Mouse (Mus musculus): ENCODE measurements around the gene 1700037C18Rik.
A peak's percentile ranks its signal among the peaks of the same experiment; 100 is the strongest.

The 1700037C18Rik gene

GRCm38 (mm10) chr16:3908537-3909111 is at the start of gene 1700037C18Rik, which contains the start of gene Cluap1:
Gene 1700037C18Rik, minus strand, starts transcription at chr16:3908689.
Gene Cluap1, plus strand, starts transcription at chr16:3908801.
- DNase-seq (ENCODE audit: low read depth): peak; percentile 96

DNA sequence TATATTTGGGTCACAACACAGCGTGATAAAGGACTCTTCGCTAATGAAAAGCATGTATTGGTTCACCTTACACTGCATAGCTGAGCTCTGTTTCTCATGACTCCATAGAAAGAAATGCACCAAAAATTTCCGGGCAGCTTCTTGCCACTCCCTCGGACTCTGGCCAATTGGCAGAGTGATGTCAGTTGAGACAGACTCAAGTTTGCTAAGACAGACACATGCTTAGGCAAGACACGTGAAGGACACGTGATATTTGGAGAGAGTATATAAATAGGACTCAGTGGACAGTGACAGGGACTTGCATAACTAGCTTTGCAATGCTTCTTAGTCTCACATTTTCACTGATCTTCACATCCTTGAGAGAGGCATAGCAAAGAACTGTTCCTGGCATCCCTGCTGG is 47.9 kb upstream of the 1700037C18Rik start:
- peak; percentile 97 for DNase-seq (ENCODE audit: low read depth)

DNA sequence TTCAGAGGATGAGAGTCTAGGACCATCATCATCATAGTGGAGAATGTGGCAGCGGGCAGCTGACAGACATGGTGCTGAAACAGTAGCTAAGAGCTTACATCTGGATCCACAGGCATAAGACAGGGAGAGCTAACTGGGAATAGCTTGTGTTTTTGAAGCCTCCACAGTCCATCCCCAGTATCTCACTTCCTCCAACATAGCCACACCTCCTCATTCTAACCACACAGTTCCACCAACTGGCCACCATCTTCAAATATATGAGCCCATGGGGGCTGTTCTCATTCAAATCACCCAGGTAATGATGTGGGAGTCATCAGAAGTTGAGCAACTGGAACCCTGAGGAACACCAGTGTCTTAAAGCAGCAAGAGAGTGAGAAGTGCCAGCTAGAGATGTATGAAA is 42.7 kb upstream of the 1700037C18Rik start:
- no peak for DNase-seq (ENCODE audit: low read depth)

GRCm38 (mm10) chr16:3934701-3935100 is 26.2 kb upstream of the 1700037C18Rik start:
- DNase-seq (ENCODE audit: low read depth): no peak

DNA sequence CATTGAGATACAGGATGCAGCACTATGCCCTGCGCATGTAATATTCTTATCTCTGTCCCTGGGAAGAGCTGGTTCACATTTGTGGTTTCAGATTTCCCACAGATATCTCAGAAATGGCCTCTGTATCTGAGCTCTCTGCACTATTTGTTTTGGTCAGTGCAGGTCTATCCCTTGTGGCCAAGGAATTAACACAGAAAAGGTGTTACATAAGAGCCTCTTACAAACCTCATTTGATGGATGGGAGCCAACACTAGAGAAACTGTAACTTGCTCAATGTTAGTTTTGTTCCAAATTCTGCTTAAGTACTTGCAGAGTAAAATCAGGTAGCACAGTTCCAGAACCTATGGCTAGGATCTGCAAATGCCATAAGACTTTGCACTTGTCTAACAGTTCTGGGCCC is 25.6 kb upstream of the 1700037C18Rik start:
- peak; percentile 80 for DNase-seq (ENCODE audit: low read depth)

- DNase-seq (ENCODE audit: low read depth): peak; percentile 56
Observed at GRCm38 (mm10) chr16:3933536-3933935, 25.0 kb upstream of the 1700037C18Rik start.

GRCm38 (mm10) chr16:3929151-3929550 is 20.7 kb upstream of the 1700037C18Rik start:
- no peak for DNase-seq (ENCODE audit: low read depth)

DNA sequence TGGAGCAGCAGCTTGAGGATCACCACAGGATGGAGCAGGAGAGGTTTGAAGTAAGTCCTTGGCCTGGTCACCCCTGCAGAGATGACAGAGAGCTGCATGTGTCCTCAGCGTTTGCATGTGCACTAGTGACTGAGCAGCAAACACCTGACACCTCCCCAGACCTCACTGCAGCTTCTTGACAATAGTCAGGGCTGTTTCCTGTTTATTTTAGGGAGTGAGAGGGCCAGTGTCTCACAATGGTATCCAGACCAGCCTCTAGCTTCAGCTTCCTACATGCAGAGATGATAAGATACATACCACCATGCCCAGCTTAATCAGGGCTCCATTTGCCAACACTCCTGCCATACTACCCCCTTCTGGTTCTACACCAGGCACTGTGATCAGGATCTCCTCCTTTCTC is 20.1 kb upstream of the 1700037C18Rik start:
- DNase-seq (ENCODE audit: low read depth): no peak

- peak; percentile 88 for DNase-seq (ENCODE audit: low read depth)
Observed at GRCm38 (mm10) chr16:3923966-3924365, 15.5 kb upstream of the 1700037C18Rik start.

DNA sequence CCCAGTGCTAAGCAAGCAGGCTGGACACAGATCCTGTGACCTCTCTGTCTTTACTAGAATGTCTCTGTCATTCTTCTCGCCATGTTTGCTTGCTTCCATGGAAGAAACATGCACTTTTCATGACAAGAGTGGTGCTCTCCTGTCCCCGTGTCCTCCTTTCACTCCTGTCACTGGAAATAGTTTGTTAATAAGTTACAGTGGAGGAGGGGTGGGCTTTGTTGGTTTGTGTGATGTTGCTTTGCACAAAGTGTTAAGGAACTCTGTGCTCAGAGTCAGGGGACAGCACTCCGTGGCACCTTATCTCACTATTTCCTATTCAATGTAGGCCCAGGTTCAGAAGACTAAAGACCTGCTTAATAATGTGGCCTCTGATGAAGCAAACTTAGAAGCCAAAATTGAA is 15.0 kb upstream of the 1700037C18Rik start:
- peak; percentile 8 for DNase-seq (ENCODE audit: low read depth)

DNA sequence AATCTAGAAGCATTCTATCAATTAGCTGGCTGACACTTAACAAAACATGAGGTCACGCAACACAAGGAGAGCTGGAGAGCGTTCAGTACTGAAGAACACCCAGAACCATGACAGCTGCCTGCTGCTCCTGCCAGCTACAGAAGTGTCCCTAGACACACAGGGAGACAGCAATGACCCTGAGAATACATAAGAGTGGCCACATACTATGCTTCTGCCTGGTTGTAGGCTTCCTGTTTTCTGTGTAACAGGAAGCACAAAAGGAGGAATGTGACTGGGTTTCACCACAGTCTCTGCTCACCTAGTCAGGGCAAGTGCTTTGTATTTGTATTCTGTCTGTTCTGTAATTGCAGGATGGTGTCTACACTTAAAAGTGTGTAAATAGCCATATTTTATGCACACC is 12.3 kb upstream of the 1700037C18Rik start:
- no peak for DNase-seq (ENCODE audit: low read depth)

- no peak for DNase-seq (ENCODE audit: low read depth)
Observed at GRCm38 (mm10) chr16:3909118-3909517, 629 bp upstream of the 1700037C18Rik start.

DNA sequence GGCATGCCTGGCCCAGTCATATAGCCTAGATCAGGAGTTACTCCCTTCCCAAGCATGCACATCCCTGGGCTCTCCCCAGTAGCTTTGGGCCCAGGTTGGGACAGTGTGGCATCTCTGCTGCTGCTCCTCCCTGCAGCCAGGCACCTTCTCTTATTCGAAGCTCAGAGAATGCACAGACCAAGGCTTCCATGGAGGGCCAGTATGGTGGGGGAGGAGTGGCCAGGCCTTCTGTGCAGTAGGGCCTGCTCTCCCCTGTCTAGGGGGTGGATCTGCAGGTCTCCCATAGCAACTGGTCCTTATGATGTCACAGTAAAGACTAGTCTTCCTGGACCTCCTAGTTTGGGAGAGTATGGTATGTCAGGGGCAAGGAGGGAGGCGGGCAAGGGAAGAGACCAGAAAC is 1.0 kb downstream of the 1700037C18Rik start:
- DNase-seq (ENCODE audit: low read depth): no peak

- DNase-seq (ENCODE audit: low read depth): no peak
Observed at GRCm38 (mm10) chr16:3896553-3896952, 11.9 kb downstream of the 1700037C18Rik start.

GRCm38 (mm10) chr16:3896046-3896445 is 12.4 kb downstream of the 1700037C18Rik start:
- DNase-seq (ENCODE audit: low read depth): no peak

- DNase-seq (ENCODE audit: low read depth): no peak
Observed at GRCm38 (mm10) chr16:3895173-3895792, 13.2 kb downstream of the 1700037C18Rik start.

- no peak for DNase-seq (ENCODE audit: low read depth)
Observed at GRCm38 (mm10) chr16:3893739-3894138, 14.8 kb downstream of the 1700037C18Rik start.

- DNase-seq (ENCODE audit: low read depth): no peak
Observed at GRCm38 (mm10) chr16:3891621-3892295, 16.7 kb downstream of the 1700037C18Rik start.

DNA sequence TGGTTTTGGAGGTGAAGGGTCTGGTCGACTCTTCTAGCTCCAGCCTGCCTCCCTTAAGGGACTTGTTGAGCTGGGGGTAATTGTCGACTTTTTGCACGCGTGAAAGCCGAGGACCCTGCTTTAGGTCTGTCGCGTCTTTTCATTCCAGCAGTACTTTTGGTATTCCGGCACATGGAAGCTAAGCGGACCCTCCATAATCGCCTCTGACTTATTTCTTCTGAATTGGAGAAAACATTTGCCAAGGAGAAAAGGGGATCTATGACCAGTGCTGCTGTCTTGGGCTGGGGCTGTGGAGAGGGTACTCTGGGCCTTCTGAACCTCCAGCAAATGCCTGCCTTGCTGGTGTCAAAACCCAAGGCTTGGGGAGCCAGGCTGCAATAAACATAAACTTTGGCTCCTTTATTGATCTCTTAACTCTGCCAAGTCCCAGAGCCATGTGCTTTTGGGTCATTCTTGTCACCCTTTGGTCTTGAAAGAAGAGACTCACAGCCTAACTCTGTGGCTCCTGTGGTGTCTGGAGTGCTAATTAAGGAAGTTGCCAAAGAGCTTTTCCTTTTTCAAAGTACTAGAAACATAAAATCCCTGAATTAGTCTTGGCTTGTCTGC is 23.3 kb downstream of the 1700037C18Rik start:
- peak; percentile 7 for DNase-seq (ENCODE audit: low read depth)

DNA sequence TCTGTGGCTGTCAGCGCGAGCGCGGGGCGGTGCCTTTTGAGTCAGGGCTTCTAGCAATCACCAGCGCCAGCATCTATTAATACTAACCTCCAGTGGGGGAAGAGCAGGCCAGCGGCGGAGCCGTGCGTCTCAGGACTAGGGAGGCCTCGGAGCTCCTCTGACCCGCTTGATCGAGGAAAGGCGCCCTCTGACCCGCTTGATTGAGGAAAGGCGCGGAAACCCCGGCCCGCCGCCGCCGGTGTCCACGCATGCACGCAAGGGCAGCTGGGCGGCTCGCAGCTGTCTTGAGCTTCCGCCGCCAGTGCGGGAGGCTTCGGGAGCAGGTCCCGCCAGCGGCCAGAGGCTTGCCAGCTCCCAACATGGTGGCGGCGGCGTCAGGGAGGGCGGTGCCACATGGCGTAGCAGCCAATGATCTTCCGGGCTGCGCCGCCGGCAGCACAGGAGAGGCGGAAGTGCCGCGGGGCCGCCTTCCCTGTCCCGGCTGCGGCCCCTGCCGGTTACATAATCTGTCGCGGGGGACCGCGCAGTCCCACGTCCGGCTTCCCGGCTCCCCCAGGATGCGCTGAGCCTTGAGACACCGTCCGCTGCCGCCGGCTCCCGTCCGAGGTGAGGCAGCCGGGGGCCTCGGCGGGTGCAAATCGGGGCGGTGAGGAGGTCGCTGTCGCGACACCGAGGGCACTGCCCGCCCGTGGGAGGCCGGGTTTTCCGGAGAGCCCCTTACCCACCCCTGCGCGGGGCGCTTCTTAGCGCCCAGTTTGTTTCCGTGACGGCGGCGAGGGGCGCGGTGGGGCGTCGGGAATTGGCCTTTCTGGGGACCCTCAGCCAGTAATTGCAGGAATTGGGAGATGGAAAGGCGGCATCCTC is 24.1 kb downstream of the 1700037C18Rik start, which contains the start of the genes Zfp597 and Gm20695:
Gene Zfp597, minus strand, starts transcription at position 361 of the 864 bp plus-strand sequence.
Gene Gm20695, plus strand, starts transcription at position 448 of the 864 bp plus-strand sequence.
- DNase-seq (ENCODE audit: low read depth): peak; percentile 96

- peak; percentile 7 for DNase-seq (ENCODE audit: low read depth)
Observed at GRCm38 (mm10) chr16:3876346-3876745, 32.1 kb downstream of the 1700037C18Rik start.
